Mouse (Mus musculus): ENCODE measurements around the gene Slc45a3.

Slc45a3 gene

GRCm38 (mm10) chr1:131962606-131963084, at the start of gene Slc45a3:
Slc45a3 (plus strand) TSS chr1:131962967.
- no peak for DNase-seq (ENCODE audit: extremely low read depth, insufficient read length, low spot score)

GRCm38 (mm10) chr1:131917634-131918033, 45.1 kb upstream of the Slc45a3 start:
- no peak for DNase-seq (ENCODE audit: extremely low read depth, insufficient read length, low spot score)

GRCm38 (mm10) chr1:131919052-131919451, 43.7 kb upstream of the Slc45a3 start:
- DNase-seq (ENCODE audit: extremely low read depth, insufficient read length, low spot score): no peak

- no peak for DNase-seq (ENCODE audit: extremely low read depth, insufficient read length, low spot score)
These were observed 40.7 kb upstream of the Slc45a3 start for GRCm38 (mm10) chr1:131922100-131922499.

DNA sequence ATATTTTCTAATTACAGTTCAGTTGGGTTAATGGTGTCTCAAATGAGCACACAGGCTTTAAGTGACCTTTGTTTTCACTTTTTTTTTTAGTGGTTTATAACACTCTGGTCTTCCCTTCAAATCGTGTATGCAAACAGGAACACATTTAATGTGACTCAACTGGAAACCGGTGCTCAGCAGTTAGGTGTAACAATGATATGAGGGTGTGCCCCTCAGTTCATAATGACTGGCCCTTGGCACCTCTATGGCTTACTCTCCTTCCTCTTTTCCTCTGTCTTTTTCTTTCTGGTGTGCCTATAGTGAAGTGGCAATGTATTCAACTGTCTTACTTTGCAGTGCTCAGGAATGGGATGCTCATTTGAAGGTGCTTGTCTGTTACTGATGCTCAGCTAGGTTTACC, 29.3 kb upstream of the Slc45a3 start:
- no peak for DNase-seq (ENCODE audit: extremely low read depth, insufficient read length, low spot score)

DNA sequence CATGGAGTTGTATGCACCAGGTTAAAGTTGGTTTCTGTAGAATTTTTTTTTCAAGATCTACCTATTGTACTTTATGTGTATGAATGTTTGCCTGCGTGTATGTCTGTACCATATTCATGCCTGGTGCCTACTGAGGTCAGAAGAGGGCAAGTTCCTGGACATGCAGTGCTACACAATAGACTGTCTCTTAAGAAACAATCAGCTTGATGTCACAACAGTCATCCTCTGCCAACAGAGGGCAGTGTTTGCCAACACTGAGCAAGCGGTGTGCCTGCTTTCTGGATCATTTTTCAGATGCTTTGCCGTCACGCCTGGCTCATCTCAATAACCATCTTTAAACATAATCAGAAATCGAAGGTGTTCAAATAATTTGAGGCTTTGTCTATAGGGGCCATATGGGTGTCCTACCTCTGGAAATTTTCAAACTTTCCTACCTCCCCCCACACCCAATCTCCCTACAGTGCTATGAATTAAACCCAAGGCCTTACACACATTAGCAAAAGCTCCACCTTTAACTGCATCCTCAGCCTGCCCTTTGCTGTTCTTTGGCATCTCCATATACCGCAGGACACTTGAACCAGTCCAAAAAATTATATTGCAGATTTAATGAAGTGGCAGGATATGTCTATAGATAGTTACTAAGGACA, 25.0 kb upstream of the Slc45a3 start:
- no peak for DNase-seq (ENCODE audit: extremely low read depth, insufficient read length, low spot score)

DNA sequence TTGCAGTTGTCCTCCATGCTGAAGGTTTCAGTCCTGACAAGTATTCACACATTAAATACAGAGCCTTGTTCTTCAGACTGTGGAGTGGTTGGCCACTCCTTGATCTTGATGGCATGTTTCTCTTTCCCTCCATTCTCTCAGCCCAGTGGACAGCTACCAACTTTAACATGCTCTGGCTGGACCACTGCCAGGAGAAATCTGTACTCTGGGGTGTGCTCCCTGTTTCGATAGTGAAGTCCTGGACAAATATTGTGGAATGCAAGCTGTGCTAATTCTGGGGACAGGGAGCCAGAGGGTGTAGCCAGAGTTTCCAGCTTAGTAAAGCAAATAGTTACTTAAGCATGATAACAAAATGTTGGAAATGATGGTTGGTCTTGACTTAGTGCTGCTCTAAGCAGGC, 24.0 kb upstream of the Slc45a3 start:
- no peak for DNase-seq (ENCODE audit: extremely low read depth, insufficient read length, low spot score)

GRCm38 (mm10) chr1:131940711-131941244, 22.0 kb upstream of the Slc45a3 start:
- DNase-seq (ENCODE audit: extremely low read depth, insufficient read length, low spot score): no peak

- no peak for DNase-seq (ENCODE audit: extremely low read depth, insufficient read length, low spot score)
These were observed 21.3 kb upstream of the Slc45a3 start for GRCm38 (mm10) chr1:131941501-131941900.

DNA sequence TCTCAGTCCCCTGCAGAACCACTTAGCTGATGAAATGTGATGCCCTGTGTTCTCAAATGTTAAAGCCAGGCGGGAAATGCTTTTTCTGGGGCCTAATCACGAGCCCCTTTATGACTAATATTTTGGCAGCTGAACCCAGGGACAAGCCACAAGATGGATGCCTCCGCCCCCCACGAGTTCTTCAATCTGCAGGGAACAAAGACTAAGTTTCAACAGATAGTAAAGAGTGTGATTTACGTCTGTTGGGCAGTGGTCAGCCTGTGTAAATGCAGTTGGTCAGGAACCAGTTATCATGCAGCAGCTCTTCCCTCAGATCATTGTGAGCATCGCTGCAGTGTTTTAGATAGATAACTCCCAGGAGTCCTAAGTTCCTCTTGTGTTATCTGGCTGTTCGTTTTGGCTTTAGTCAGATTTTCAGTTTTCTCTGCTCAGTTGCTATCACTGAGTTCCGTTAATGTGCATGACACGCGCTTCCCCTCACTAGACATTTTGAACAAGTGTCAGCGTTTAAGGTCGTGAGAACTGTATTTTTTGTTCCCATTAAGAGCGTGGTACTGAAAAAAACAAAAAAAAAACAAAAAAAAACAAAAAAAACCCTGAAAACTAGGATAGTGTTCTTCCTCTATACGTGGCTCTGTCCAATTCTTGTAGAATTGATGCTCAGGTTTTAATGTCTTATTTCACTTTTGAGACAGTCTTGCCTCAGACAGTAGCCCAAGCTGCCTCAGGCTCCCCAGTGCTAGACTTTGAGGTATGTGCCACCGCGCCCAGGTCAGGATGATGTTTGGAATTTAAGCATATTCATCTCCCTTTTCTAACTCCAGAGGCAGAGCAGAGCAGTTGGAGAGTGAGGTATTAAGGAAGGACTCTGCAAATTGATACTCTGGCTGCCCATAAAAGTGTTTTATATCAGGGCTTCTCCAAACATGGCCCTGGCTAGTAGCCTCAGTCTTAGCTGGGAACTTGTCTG, 19.9 kb upstream of the Slc45a3 start:
- peak; percentile 17 for DNase-seq (ENCODE audit: extremely low read depth, insufficient read length, low spot score)

DNA sequence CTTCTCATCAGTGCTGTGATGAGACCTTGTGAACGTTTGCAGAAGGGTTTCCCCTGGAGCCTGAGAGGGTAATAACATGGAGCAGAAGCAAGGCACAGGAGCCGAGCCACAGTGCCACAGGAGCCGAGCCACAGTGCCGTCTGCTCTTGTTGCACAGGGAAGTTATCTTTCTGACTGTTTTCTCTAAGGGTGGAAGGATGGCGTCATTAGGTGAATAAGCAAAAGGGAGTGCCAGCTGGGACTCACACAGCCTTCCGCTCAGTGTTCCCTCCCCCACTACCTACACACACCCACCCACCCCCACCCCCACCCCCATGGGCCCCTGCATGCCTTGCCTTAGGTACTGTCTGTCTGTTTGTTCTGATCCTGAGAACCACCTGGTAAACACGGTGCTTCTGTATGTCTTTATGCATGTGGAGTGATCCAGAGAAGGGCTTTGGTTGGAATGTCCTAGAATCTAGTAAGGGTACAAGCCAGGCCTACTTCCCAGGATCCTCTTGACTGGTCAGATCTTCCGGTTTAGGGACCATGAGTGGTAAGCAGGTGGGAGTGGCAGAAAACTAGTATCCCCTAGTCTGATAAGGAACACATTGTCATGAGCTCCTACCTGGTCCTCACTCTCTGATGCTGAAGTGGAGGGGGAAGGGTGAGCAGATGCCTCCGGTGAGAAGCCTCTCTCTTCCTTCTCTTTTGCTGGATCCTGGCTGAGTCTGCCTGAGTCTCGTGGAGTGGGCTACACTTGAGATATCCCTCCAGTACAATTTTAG, 16.9 kb upstream of the Slc45a3 start:
- DNase-seq (ENCODE audit: extremely low read depth, insufficient read length, low spot score): no peak

DNA sequence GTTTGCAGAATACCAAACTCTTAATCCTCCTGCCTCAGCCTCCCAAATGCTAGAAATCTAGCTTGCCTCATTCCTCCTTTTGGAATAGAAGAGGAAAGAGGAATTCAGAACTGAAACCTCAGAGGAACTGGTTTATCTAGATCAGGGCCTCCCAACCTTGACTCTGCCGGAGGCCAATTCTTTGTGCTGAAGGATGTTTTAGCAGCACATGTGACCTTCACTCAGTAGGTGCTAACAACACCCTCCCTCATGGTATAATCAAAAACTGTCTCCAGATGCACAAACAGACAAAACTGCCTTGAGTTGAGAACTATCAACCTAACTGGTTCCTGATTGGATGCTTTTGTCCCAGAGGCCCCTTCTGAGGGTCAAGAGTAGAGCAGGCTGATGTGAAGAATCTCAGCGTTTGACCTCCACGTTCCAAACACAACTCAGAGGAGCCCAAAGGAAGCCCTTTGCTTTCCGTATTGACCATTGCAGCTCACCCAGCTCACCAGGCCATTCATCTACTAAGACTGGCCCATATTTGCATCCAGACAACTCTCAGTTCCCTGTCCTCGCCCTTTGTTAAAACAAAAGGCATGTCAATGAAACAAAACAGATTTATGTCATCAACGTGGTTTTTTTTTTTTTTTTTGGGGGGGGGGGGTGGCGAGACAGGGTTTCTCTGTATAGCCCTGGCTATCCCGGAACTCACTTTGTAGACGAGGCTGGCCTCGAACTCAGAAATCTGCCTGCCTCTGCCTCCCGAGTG, 16.1 kb upstream of the Slc45a3 start:
- no peak for DNase-seq (ENCODE audit: extremely low read depth, insufficient read length, low spot score)

GRCm38 (mm10) chr1:131947997-131948525, 14.7 kb upstream of the Slc45a3 start:
- DNase-seq (ENCODE audit: extremely low read depth, insufficient read length, low spot score): no peak

- DNase-seq (ENCODE audit: extremely low read depth, insufficient read length, low spot score): no peak
These were observed 8.4 kb upstream of the Slc45a3 start for GRCm38 (mm10) chr1:131954242-131954865.

GRCm38 (mm10) chr1:131955131-131955757, 7.5 kb upstream of the Slc45a3 start:
- no peak for DNase-seq (ENCODE audit: extremely low read depth, insufficient read length, low spot score)

GRCm38 (mm10) chr1:131957416-131957815, 5.4 kb upstream of the Slc45a3 start:
- DNase-seq (ENCODE audit: extremely low read depth, insufficient read length, low spot score): no peak

DNA sequence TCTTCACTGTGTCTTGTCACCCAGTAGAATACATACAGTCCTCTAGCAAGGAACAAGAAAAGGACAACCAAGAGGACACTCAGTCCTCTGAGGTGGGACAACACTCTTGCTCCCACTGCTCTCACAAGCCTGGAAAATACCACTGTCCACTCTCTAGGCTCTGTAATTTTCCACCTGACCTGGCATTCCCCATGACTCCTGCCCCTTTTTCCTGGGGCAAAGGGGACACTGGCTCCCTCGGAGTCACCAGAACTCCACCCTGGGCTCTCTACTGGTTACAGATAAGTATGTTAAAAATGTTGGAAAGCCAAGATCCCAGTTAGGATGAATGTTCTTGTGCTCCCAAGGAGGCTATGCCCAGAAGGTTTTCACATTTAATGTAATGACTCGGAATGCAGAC, 1.8 kb upstream of the Slc45a3 start:
- DNase-seq (ENCODE audit: extremely low read depth, insufficient read length, low spot score): no peak

- no peak for DNase-seq (ENCODE audit: extremely low read depth, insufficient read length, low spot score)
These were observed 551 bp downstream of the Slc45a3 start for GRCm38 (mm10) chr1:131963085-131963951.

All from 3134 (cell line).